Mouse (Mus musculus): ENCODE data around the gene Adamts2. TPM values are rescaled to one million over a fixed set of nuclear protein-coding genes. Genes with fewer than 3 reads are reported as not detected.

Adamts2 gene
- polyA plus RNA-seq, 1 experiment: 8.2 TPM

DNA sequence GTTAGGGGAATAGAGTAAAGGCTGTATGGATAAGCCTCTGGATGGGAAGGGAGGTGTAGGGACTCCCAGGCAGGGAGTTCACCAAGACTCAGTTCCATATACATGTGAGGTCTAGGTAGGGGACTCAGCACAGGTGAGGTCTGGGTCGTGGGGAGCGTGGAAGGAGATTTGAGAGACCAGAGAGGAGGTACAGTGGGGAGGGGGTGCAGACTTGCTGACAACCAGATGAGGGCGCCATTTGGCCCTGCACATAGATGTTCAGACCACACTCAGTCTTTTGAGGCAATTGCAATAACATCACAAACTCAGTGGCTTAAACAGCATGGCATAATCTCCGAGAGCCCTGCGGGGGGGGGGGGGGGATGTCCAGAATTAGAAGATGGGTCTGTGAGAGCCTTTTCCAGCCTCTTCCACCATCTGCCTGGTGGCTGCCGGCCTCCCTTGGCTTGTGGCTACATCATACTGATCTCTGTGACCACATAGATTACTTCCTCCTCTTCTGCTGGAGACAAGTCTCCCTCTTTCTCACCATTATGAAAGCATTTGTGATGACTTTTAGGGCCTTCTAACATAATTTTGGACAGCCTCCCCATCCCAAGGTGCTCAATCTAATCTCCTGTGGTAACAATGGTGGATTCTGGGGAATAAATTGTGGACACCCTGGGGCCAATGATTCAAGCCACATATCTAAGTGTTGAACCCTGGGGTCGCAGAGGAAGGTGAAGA, 71.8 kb downstream of the Adamts2 start:
- TF ChIP-seq CTCF (IDR thresholded peaks at IDR 0.05; ENCODE audit: borderline replicate concordance, extremely low read depth, insufficient read depth, insufficient read length): peak; percentile 33; the same call in 1 of the 2 replicates
- no peak for TF ChIP-seq POLR2A (IDR thresholded peaks at IDR 0.05; ENCODE audit: borderline replicate concordance, extremely low read depth, insufficient read depth, insufficient read length, poor library complexity, severe bottlenecking)
- no peak for DNase-seq (ENCODE audit: low read depth)

DNA sequence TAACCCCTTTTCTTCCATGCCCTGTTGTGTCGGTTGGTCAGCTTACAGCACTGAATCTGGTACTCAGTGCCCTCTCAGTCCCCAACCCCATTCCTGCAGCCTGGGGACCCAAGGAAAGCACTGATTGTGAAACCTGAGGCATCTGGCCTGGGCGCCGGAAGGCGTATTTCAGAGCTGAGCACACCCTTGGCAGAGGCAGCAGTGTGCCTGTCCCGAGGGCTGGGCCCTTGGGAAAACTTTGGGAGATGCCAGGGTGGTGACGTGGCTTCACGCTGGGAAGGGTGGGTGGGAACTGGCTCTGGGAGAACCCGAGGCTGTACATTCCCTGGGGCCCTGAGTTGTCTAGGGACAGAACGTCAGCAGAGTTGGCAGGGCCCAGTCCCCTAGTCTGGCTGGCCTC, 72.5 kb downstream of the Adamts2 start:
- no peak for DNase-seq (ENCODE audit: low read depth)
- TF ChIP-seq POLR2A (IDR thresholded peaks at IDR 0.05; ENCODE audit: borderline replicate concordance, extremely low read depth, insufficient read depth, insufficient read length, poor library complexity, severe bottlenecking): no peak
- TF ChIP-seq CTCF (IDR thresholded peaks at IDR 0.05; ENCODE audit: borderline replicate concordance, extremely low read depth, insufficient read depth, insufficient read length): no peak

DNA sequence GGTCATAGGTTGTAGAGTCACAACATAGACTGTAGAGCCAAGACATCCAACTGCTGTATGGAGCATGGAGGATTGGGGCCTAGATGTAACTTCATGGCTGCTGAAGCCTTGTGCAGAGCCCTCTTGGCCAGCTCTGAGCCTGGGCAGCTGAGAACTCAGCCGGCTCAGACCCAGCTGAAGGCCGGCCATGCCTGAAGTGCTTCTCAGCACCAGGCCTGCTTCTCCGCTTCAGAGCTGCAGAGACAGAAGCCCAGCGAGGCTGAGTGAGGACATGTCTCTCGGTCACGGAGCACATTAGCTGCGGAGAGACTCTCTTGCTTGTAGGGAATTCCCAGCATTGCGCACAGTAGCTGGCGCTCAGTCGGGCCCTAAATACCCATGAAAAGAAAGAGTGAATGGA, 76.8 kb downstream of the Adamts2 start:
- TF ChIP-seq POLR2A (IDR thresholded peaks at IDR 0.05; ENCODE audit: borderline replicate concordance, extremely low read depth, insufficient read depth, insufficient read length, poor library complexity, severe bottlenecking) (no peak), CTCF (IDR thresholded peaks at IDR 0.05; ENCODE audit: borderline replicate concordance, extremely low read depth, insufficient read depth, insufficient read length) (no peak)
- DNase-seq (ENCODE audit: low read depth): no peak

GRCm38 (mm10) chr11:50681940-50682339, 80.1 kb downstream of the Adamts2 start:
- no peak for DNase-seq (ENCODE audit: low read depth)
- TF ChIP-seq POLR2A (IDR thresholded peaks at IDR 0.05; ENCODE audit: borderline replicate concordance, extremely low read depth, insufficient read depth, insufficient read length, poor library complexity, severe bottlenecking) (no peak), CTCF (IDR thresholded peaks at IDR 0.05; ENCODE audit: borderline replicate concordance, extremely low read depth, insufficient read depth, insufficient read length) (no peak)

GRCm38 (mm10) chr11:50683821-50684220, 81.9 kb downstream of the Adamts2 start:
- DNase-seq (ENCODE audit: low read depth): no peak
- TF ChIP-seq CTCF (IDR thresholded peaks at IDR 0.05; ENCODE audit: borderline replicate concordance, extremely low read depth, insufficient read depth, insufficient read length) (no peak), POLR2A (IDR thresholded peaks at IDR 0.05; ENCODE audit: borderline replicate concordance, extremely low read depth, insufficient read depth, insufficient read length, poor library complexity, severe bottlenecking) (no peak)

- TF ChIP-seq CTCF (IDR thresholded peaks at IDR 0.05; ENCODE audit: borderline replicate concordance, extremely low read depth, insufficient read depth, insufficient read length) (no peak), POLR2A (IDR thresholded peaks at IDR 0.05; ENCODE audit: borderline replicate concordance, extremely low read depth, insufficient read depth, insufficient read length, poor library complexity, severe bottlenecking) (no peak)
Measured at GRCm38 (mm10) chr11:50688584-50688983, 86.7 kb downstream of the Adamts2 start.

GRCm38 (mm10) chr11:50689672-50690071, 87.8 kb downstream of the Adamts2 start:
- TF ChIP-seq POLR2A (IDR thresholded peaks at IDR 0.05; ENCODE audit: borderline replicate concordance, extremely low read depth, insufficient read depth, insufficient read length, poor library complexity, severe bottlenecking): no peak
- TF ChIP-seq CTCF (IDR thresholded peaks at IDR 0.05; ENCODE audit: borderline replicate concordance, extremely low read depth, insufficient read depth, insufficient read length): no peak
- no peak for DNase-seq (ENCODE audit: low read depth)

More at GRCm38 (mm10) chr11:50688584-50688983, 86.7 kb downstream of the Adamts2 start:
- no peak for DNase-seq (ENCODE audit: low read depth)

DNA sequence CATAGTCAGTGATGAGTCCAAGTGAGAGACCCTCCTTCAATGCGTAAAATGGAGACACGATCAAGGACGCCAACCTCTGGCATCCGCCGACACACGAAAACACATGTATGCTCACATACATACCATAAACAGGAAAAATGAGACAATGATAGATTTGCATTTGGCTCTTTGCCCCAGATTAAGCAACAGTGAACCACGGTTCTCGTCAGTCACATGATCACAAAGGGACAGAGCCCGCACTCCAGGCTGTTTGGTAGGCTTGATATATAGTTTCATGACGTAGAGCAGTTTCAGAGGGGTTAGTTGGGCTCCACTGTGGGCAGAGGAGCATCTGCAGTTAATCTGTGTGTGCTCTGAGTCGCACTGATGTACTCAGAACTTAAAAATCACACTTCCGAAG, 98.1 kb downstream of the Adamts2 start:
- no peak for TF ChIP-seq CTCF (IDR thresholded peaks at IDR 0.05; ENCODE audit: borderline replicate concordance, extremely low read depth, insufficient read depth, insufficient read length)
- no peak for TF ChIP-seq POLR2A (IDR thresholded peaks at IDR 0.05; ENCODE audit: borderline replicate concordance, extremely low read depth, insufficient read depth, insufficient read length, poor library complexity, severe bottlenecking)
- DNase-seq (ENCODE audit: low read depth): no peak

- no peak for TF ChIP-seq CTCF (IDR thresholded peaks at IDR 0.05; ENCODE audit: borderline replicate concordance, extremely low read depth, insufficient read depth, insufficient read length)
- no peak for TF ChIP-seq POLR2A (IDR thresholded peaks at IDR 0.05; ENCODE audit: borderline replicate concordance, extremely low read depth, insufficient read depth, insufficient read length, poor library complexity, severe bottlenecking)
Measured at GRCm38 (mm10) chr11:50700496-50700895, 98.6 kb downstream of the Adamts2 start.

DNA sequence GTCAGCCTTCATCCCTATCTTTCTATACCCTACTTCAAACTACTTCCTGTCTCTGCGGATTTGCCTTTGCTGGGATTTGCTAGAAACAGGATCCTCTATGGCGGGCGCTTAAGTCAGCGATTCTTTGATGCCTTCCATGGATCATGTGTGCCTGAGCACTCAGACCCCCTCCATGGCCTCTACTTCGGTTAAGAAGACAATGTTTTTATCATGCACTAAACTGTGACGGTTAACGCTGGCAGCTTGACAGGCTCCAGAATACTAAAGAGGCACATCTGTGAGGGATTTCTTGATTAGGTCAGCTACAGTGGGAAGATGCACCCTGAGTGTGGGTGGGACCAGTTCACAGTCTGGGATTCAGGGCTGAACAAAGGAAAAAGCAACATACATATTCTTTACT, 101.5 kb downstream of the Adamts2 start:
- TF ChIP-seq POLR2A (IDR thresholded peaks at IDR 0.05; ENCODE audit: borderline replicate concordance, extremely low read depth, insufficient read depth, insufficient read length, poor library complexity, severe bottlenecking) (no peak), CTCF (IDR thresholded peaks at IDR 0.05; ENCODE audit: borderline replicate concordance, extremely low read depth, insufficient read depth, insufficient read length) (no peak)
- DNase-seq (ENCODE audit: low read depth): peak; percentile 23

More at GRCm38 (mm10) chr11:50700496-50700895, 98.6 kb downstream of the Adamts2 start:
- DNase-seq (ENCODE audit: low read depth): no peak

DNA sequence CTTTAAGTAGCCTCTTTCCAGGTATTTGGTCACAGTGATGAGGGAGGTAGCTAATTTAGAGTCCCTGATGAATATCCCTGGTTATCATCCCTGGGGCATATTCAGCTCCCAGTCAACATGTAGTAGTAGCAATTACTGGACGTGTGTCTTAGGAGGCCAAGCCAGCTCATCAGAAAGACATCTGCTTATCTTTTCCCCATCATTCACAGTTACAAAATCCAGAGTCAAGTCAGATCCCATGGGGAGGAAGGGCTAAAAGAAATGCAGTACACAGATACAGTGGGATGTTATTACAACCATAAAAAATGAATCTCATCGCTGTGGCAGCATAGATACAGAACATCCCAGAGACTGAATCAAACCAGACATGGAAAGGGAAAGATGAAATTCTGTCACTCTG, 102.6 kb downstream of the Adamts2 start:
- TF ChIP-seq CTCF (IDR thresholded peaks at IDR 0.05; ENCODE audit: borderline replicate concordance, extremely low read depth, insufficient read depth, insufficient read length) (no peak), POLR2A (IDR thresholded peaks at IDR 0.05; ENCODE audit: borderline replicate concordance, extremely low read depth, insufficient read depth, insufficient read length, poor library complexity, severe bottlenecking) (no peak)
- DNase-seq (ENCODE audit: low read depth): no peak

GRCm38 (mm10) chr11:50707259-50707658, 105.4 kb downstream of the Adamts2 start:
- TF ChIP-seq CTCF (IDR thresholded peaks at IDR 0.05; ENCODE audit: borderline replicate concordance, extremely low read depth, insufficient read depth, insufficient read length) (no peak), POLR2A (IDR thresholded peaks at IDR 0.05; ENCODE audit: borderline replicate concordance, extremely low read depth, insufficient read depth, insufficient read length, poor library complexity, severe bottlenecking) (no peak)
- no peak for DNase-seq (ENCODE audit: low read depth)

Measured in brain, embryonic 14.5 days (tissue).